Mouse (Mus musculus) C2C12 (cell line): ENCODE data around the gene Trim67. TPM values are rescaled to one million over a fixed set of nuclear protein-coding genes. Genes with fewer than 3 reads are reported as not detected.

ENCODE experiments used
- H3K27me3 ChIP-seq: one replicate; pipeline ENCODE4 v1.6.1; 2011; ENCODE audit not compliant: control insufficient read depth, insufficient read depth, insufficient read length
- H3K36me3 ChIP-seq: one replicate; pipeline ENCODE4 v1.6.1; 2011; ENCODE audit not compliant: control insufficient read depth, insufficient read depth
- H3K4me3 ChIP-seq: one replicate; pipeline ENCODE4 v1.5.1; 2011; ENCODE audit warnings: mild to moderate bottlenecking, control low read depth; ENCODE audit not compliant: poor library complexity, insufficient read depth, severe bottlenecking
- H3K79me2 ChIP-seq: one replicate; pipeline ENCODE4 v1.6.1; 2011; ENCODE audit not compliant: control insufficient read depth, insufficient read depth
- H3K79me3 ChIP-seq: one replicate; pipeline ENCODE4 v1.6.1; 2011; ENCODE audit warnings: low read depth, control low read depth
- H3ac ChIP-seq: one replicate; pipeline ENCODE3; 2011; ENCODE audit warnings: low read depth; ENCODE audit not compliant: control insufficient read depth, insufficient read length
- CEBPB ChIP-seq: IDR thresholded peaks from one replicate; pipeline ENCODE4 v1.6.1; 2011; ENCODE audit warnings: low read depth, mild to moderate bottlenecking, control low read depth, moderate library complexity
- CTCF ChIP-seq: IDR thresholded peaks from one replicate; pipeline ENCODE4 v1.5.1; 2011; ENCODE audit not compliant: control insufficient read depth, insufficient read depth, insufficient read length
- FOSL1 ChIP-seq: IDR thresholded peaks from one replicate; pipeline ENCODE4 v1.8.0; 2011; ENCODE audit warnings: mild to moderate bottlenecking, low read length; ENCODE audit not compliant: poor library complexity, insufficient read depth, severe bottlenecking
- MAX ChIP-seq: IDR thresholded peaks from one replicate; pipeline ENCODE4 v1.6.1; 2011; ENCODE audit warnings: mild to moderate bottlenecking, control low read depth
- MYOD1 ChIP-seq: IDR thresholded peaks from one replicate; pipeline ENCODE4 v1.6.1; 2011; ENCODE audit warnings: low read depth; ENCODE audit not compliant: control insufficient read depth, insufficient read length
- MYOG ChIP-seq: IDR thresholded peaks from one replicate; pipeline ENCODE4 v1.6.1; 2011; ENCODE audit not compliant: control insufficient read depth, insufficient read length; ENCODE audit errors: extremely low read depth
- USF1 ChIP-seq: IDR thresholded peaks from one replicate; pipeline ENCODE4 v1.6.1; 2011; ENCODE audit warnings: low read depth, mild to moderate bottlenecking, control low read depth, moderate library complexity
- polyA plus RNA-seq: library from polyadenylated mRNA; unstranded; fragments of >200 nt; fragmentation: generic; extraction: Trizol; gene quantifications from one replicate; pipeline ENCODE4 v1.2.1, GENCODE M21; 2012; ENCODE audit warnings: missing spikeins

The Trim67 gene
- polyA plus RNA-seq, 1 experiment, result not detected

- Histone ChIP-seq H3K79me2 (no peaks in the 10 kb centered on the region), H3K4me3 (no peak overlapping the region), H3ac (no peak overlapping the region), H3K36me3 (no peaks in the 10 kb centered on the region), H3K27me3 (no peaks in the 10 kb centered on the region), H3K79me3 (no peaks in the 10 kb centered on the region)
- TF ChIP-seq MYOG, result no peak
- TF ChIP-seq CTCF, result no peak
- TF ChIP-seq MYOD1, result no peak
- no peak for TF ChIP-seq MAX
- TF ChIP-seq USF1, result no peak
- TF ChIP-seq CEBPB, result no peak
- no peak for TF ChIP-seq FOSL1
These were observed 38.6 kb downstream of the Trim67 start for GRCm38 (mm10) chr8:124831531-124831930.

GRCm38 (mm10) chr8:124831941-124832340 is 39.0 kb downstream of the Trim67 start:
- Histone ChIP-seq H3K79me2 (no peaks in the 10 kb centered on the region), H3ac (peak overlapping the region; percentile 24), H3K36me3 (no peaks in the 10 kb centered on the region), H3K79me3 (no peaks in the 10 kb centered on the region), H3K4me3 (no peak overlapping the region), H3K27me3 (no peaks in the 10 kb centered on the region)
- no peak for TF ChIP-seq CTCF
- TF ChIP-seq CEBPB, result no peak
- TF ChIP-seq MYOD1, result no peak
- TF ChIP-seq MYOG, result no peak
- TF ChIP-seq FOSL1, result no peak
- no peak for TF ChIP-seq USF1
- no peak for TF ChIP-seq MAX

- no peak overlapping the region for H3K4me3 ChIP-seq
- H3K36me3 ChIP-seq, result peaks cover 5% of the 10 kb centered on the region
- H3K79me3 ChIP-seq, result no peaks in the 10 kb centered on the region
- no peaks in the 10 kb centered on the region for H3K79me2 ChIP-seq
- TF ChIP-seq FOSL1 (no peak), MYOG (no peak)
- H3ac ChIP-seq, result no peak overlapping the region
- H3K27me3 ChIP-seq, result no peaks in the 10 kb centered on the region
These were observed 40.7 kb downstream of the Trim67 start for GRCm38 (mm10) chr8:124833430-124834205.

GRCm38 (mm10) chr8:124835848-124836247 is 43.0 kb downstream of the Trim67 start:
- TF ChIP-seq CEBPB (no peak), MYOD1 (no peak), MAX (no peak), USF1 (no peak), FOSL1 (no peak)
- peaks cover 27% of the 10 kb centered on the region for H3K36me3 ChIP-seq
- H3K79me3 ChIP-seq, result no peaks in the 10 kb centered on the region
- H3ac ChIP-seq, result no peak overlapping the region
- H3K4me3 ChIP-seq, result no peak overlapping the region
- H3K79me2 ChIP-seq, result no peaks in the 10 kb centered on the region
- no peaks in the 10 kb centered on the region for H3K27me3 ChIP-seq

GRCm38 (mm10) chr8:124836273-124836672 is 43.4 kb downstream of the Trim67 start:
- peaks cover 32% of the 10 kb centered on the region for H3K36me3 ChIP-seq
- no peak overlapping the region for H3K4me3 ChIP-seq
- H3K79me2 ChIP-seq, result no peaks in the 10 kb centered on the region
- TF ChIP-seq MYOG, result no peak
- no peak for TF ChIP-seq CEBPB
- no peak for TF ChIP-seq MAX
- TF ChIP-seq MYOD1, result no peak
- TF ChIP-seq USF1, result no peak
- no peak overlapping the region for H3ac ChIP-seq
- no peaks in the 10 kb centered on the region for H3K27me3 ChIP-seq
- no peaks in the 10 kb centered on the region for H3K79me3 ChIP-seq

GRCm38 (mm10) chr8:124836907-124837306 is 44.0 kb downstream of the Trim67 start:
- no peak for TF ChIP-seq USF1
- no peak for TF ChIP-seq CEBPB
- no peak for TF ChIP-seq CTCF
- no peak for TF ChIP-seq FOSL1
- TF ChIP-seq MYOG, result no peak
- no peak for TF ChIP-seq MYOD1
- H3K27me3 ChIP-seq, result no peaks in the 10 kb centered on the region
- no peaks in the 10 kb centered on the region for H3K79me3 ChIP-seq
- no peak overlapping the region for H3ac ChIP-seq
- H3K36me3 ChIP-seq, result peaks cover 35% of the 10 kb centered on the region
- H3K79me2 ChIP-seq, result no peaks in the 10 kb centered on the region
- no peak overlapping the region for H3K4me3 ChIP-seq
